Mouse (Mus musculus) cerebellum, adult 2 months (tissue): Measurements from ENCODE around the gene Gm29666. TPM values are rescaled to one million over a fixed set of nuclear protein-coding genes. Genes with fewer than 3 reads are reported as not detected.

Experiments
- DNase-seq, 2 experiments: peaks; one replicate each; pipeline ENCODE4 v3.0.0; 2021
- H3K27ac ChIP-seq: fragments of 200-500 bp; 2 replicates; pipeline ENCODE4 v1.5.1; 2012; ENCODE audit warnings: low read length, control low read depth, inconsistent platforms; ENCODE audit not compliant: insufficient read depth
- H3K27me3 ChIP-seq: fragments of 200-500 bp; 2 replicates; pipeline ENCODE4 v1.6.1; 2012; ENCODE audit warnings: inconsistent platforms, mild to moderate bottlenecking, low read length, moderate library complexity; ENCODE audit not compliant: control insufficient read depth, insufficient read depth
- H3K4me1 ChIP-seq: fragments of 200-500 bp; 2 replicates; pipeline ENCODE4 v1.6.1; 2011; ENCODE audit warnings: low read length; ENCODE audit not compliant: control insufficient read depth, insufficient read depth
- H3K4me3 ChIP-seq: fragments of 200-500 bp; replicated peaks from 2 replicates; pipeline ENCODE3; 2011; ENCODE audit warnings: mild to moderate bottlenecking, low read depth, low read length, control low read depth; ENCODE audit not compliant: insufficient read depth
- CTCF ChIP-seq: fragments of 200-500 bp; IDR thresholded peaks from 2 replicates; pipeline ENCODE4 v1.5.1; 2011; ENCODE audit warnings: low read depth, mild to moderate bottlenecking, control low read depth, low read length, moderate library complexity, borderline replicate concordance; ENCODE audit not compliant: insufficient read depth
- POLR2A ChIP-seq: fragments of 200-500 bp; IDR thresholded peaks from 2 replicates; pipeline ENCODE4 v1.6.1; 2011; ENCODE audit warnings: low read length, control low read depth, borderline replicate concordance; ENCODE audit not compliant: insufficient read depth
- WGBS: fragments of 180-500 bp; shearing (Covaris S2); methylation state at CpG from one replicate; pipeline ENCODE4 v1.1.7; 2018; 5-methylcytosine and 5-hydroxymethylcytosine counted together
- polyA plus RNA-seq: library from polyadenylated mRNA; depleted of rRNA; stranded (reverse); fragments of >200 nt; gene quantifications from 2 replicates; pipeline ENCODE4 v1.2.3, GENCODE M21; 2012; rRNA removed

The Gm29666 gene
- 1.9 and 2.2 TPM in 2 replicates for polyA plus RNA-seq

DNA sequence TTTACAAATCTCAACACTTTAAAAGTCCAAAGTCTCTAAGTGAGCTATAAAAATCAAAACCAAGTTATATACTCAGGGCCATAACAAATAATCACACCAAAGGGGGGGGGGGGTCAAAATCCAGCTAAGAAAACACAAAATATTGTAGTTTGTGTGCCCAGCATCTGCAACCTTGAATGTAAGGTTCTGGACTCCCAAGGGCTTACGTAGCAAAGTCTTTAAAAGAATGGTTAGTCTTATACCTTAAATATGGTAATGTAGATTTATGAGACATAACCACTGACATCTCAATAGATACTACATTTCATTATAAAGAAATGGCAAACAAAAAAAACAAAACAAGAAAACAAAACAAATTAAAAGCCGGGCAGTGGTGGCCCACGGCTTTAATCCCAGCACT is at the start of gene Gm29666:
TSS of gene Gm29666 (minus strand) at position 101 of the 400 bp plus-strand sequence.
- H3K4me1 ChIP-seq, result no peaks in the 10 kb centered on the region; the same call in 1 of the 2 replicates
- no peak for DNase-seq
- no peak within 1 kb of the TSS for H3K27ac ChIP-seq
- WGBS, result 95% methylated on average over 3 of the region's 3 CpGs
- no peaks in the 10 kb centered on the region for H3K27me3 ChIP-seq
- no peak within 1 kb of the TSS for H3K4me3 ChIP-seq
- TF ChIP-seq CTCF (no peak), POLR2A (no peak)

- peaks cover 16% of the 10 kb centered on the region for H3K4me1 ChIP-seq
- no peaks in the 10 kb centered on the region for H3K27me3 ChIP-seq
- DNase-seq, result no peak
- 88% methylated on average over 4 of the region's 4 CpGs for WGBS
- no peak overlapping the region for H3K4me3 ChIP-seq
- H3K27ac ChIP-seq, result no peak overlapping the region
- TF ChIP-seq POLR2A (no peak), CTCF (no peak)
These were observed 48.7 kb upstream of the Gm29666 start for GRCm38 (mm10) chr15:84968534-84968933.

GRCm38 (mm10) chr15:84965575-84966360 is 45.9 kb upstream of the Gm29666 start:
- H3K27ac ChIP-seq, result no peak overlapping the region
- H3K4me3 ChIP-seq, result no peak overlapping the region
- 44% methylated on average over 7 of the region's 7 CpGs for WGBS
- no peaks in the 10 kb centered on the region for H3K27me3 ChIP-seq
- peaks cover 20% of the 10 kb centered on the region for H3K4me1 ChIP-seq
- DNase-seq, result peak in 1 of 2 experiments; percentile 55
- TF ChIP-seq POLR2A, result no peak
- TF ChIP-seq CTCF, result no peak

DNA sequence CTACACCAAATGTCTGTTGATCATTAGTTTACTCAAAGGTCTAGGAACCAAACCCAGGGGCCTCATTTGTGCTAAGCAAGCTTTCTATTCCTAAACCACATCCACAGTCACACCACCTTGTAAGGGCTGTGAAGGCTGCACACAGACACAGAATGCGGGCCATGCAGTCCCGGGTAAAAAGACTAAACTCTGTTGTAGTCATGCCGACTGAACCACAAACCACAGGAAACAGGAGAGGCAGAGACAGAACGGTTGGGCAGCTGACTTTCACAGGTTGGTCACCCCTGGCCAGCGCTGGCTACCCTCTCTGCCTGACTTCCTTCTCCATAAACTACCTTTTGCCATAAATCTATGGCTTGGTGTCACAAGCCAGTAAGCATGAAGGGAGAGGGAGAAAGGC is 44.9 kb upstream of the Gm29666 start:
- WGBS, result 83% methylated on average over 5 of the region's 5 CpGs
- H3K27me3 ChIP-seq, result no peaks in the 10 kb centered on the region
- TF ChIP-seq CTCF (no peak), POLR2A (no peak)

GRCm38 (mm10) chr15:84962518-84962917 is 42.7 kb upstream of the Gm29666 start:
- no peak overlapping the region for H3K4me3 ChIP-seq
- H3K27ac ChIP-seq, result no peak overlapping the region
- no peak for DNase-seq
- peaks cover 40% of the 10 kb centered on the region for H3K4me1 ChIP-seq
- WGBS, result 86% methylated on average over 2 of the region's 2 CpGs
- TF ChIP-seq POLR2A, result no peak
- TF ChIP-seq CTCF, result no peak
- H3K27me3 ChIP-seq, result no peaks in the 10 kb centered on the region

More for the DNA sequence above, 44.9 kb upstream of the Gm29666 start:
- Histone ChIP-seq H3K4me1 (peaks cover 23% of the 10 kb centered on the region), H3K4me3 (no peak overlapping the region), H3K27ac (no peak overlapping the region)
- no peak for DNase-seq

GRCm38 (mm10) chr15:84960692-84961091 is 40.9 kb upstream of the Gm29666 start:
- Histone ChIP-seq H3K27ac (peak overlapping the region; percentile 11; the same call in 1 of the 2 replicates), H3K4me1 (peaks cover 36% of the 10 kb centered on the region), H3K4me3 (peak overlapping the region; percentile 60), H3K27me3 (no peaks in the 10 kb centered on the region)
- TF ChIP-seq POLR2A (peak; percentile 19; the same call in 1 of the 2 replicates), CTCF (peak; percentile 35; the same call in 1 of the 2 replicates)
- DNase-seq, result peak; percentile 69 to 71
- WGBS, result 13% methylated on average over 8 of the region's 8 CpGs

DNA sequence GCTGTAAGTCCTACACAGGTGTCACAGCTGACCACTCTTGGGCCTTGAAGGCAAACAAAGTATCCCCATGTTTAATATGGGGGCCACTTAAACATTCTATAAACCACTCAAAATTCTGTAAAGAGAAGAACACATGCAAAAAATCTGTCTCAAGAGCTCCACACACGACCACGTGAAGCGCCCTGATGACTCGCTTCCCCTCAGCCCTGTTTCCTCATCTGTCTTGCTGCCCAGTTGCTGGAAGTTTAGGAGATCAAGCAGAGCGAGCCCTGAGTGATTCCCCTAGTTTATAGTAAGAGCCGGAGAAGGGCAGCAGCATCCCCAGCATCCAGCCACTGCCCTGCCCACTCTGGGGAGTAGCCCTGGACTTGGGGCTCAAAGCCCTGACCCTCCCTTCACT is 40.1 kb upstream of the Gm29666 start:
- WGBS, result 80% methylated on average over 6 of the region's 6 CpGs
- Histone ChIP-seq H3K27ac (no peak overlapping the region), H3K4me1 (peaks cover 37% of the 10 kb centered on the region), H3K27me3 (no peaks in the 10 kb centered on the region), H3K4me3 (peak overlapping the region; percentile 60)
- DNase-seq, result no peak
- TF ChIP-seq CTCF (no peak), POLR2A (no peak)

DNA sequence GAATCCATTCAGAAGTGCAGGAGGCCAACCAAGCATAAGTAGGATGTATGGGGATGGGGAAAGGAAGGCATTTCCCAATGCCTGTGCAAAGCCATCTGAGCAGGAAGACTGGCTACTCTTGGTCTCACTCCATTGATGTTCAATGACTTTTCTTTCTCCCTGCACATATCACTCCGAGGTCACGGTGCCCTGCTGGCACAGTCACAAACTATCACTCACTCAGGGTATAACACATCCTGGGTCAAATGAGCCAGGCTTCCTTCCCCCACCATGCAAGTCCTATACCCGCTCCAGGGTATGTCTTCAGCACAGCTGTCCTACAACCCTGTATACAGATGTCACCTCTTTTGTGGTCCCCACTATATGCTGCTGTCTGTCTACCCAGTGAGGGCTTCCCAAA is 38.5 kb upstream of the Gm29666 start:
- H3K4me3 ChIP-seq, result no peak overlapping the region
- H3K4me1 ChIP-seq, result peaks cover 37% of the 10 kb centered on the region
- no peak for TF ChIP-seq POLR2A
- no peak for TF ChIP-seq CTCF
- WGBS, result 78% methylated on average over 3 of the region's 3 CpGs
- no peak for DNase-seq
- H3K27me3 ChIP-seq, result no peaks in the 10 kb centered on the region
- H3K27ac ChIP-seq, result no peak overlapping the region
